Mouse (Mus musculus): Measurements from ENCODE around the gene Eef1akmt2.

DNA sequence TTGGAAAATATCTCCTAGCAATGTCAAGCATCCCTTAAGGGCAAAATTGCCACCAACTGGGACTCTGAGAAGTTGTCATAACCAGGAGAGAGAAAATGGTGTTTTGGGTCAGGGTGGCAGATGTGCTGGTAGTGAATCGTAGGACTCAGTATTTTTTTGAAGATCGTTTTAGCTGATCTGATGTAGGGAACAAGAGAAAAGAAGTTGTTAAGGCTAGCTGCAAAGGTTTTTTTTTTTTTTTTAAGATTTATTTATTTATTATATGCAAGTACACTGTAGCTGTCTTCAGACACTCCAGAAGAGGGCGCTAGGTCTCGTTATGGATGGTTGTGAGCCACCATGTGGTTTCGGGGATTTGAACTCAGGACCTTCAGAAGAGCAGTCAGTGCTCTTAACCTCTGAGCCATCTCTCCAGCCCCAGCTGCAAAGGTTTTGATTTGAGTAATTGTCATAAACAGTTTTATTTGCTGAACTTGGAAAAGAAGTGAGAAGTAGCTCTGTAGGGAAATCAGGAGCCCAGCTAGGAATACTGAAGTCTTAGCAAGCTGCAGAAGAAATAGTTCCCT lies 5.7 kb upstream of the Eef1akmt2 start:
- TF ChIP-seq POLR2AphosphoS2 (IDR thresholded peaks at IDR 0.05; ENCODE audit: low read depth, low read length) (no peak), USF2 (conservative IDR thresholded peaks at IDR 0.05; ENCODE audit: low read depth, low read length) (no peak)
